Mouse (Mus musculus) c-Kit-positive CD71-positive TER-119-negative erythroid progenitor cells, embryonic 14.5 days (primary cell): ENCODE measurements at regions not wholly inside any gene's neighbourhood (a gene's known extent, or its start where the extent isn't known, plus 50 kb on each side); places are given as distances from the start of the nearest gene placed in this dataset.

Experiments
- DNase-seq: peaks from one replicate; pipeline ENCODE4 v3.0.0-alpha.2; 2013; ENCODE audit warnings: low read depth

- no peak for DNase-seq
Measured at GRCm38 (mm10) chr1:61318042-61318441, 320.6 kb upstream of the Pard3b start.

DNA sequence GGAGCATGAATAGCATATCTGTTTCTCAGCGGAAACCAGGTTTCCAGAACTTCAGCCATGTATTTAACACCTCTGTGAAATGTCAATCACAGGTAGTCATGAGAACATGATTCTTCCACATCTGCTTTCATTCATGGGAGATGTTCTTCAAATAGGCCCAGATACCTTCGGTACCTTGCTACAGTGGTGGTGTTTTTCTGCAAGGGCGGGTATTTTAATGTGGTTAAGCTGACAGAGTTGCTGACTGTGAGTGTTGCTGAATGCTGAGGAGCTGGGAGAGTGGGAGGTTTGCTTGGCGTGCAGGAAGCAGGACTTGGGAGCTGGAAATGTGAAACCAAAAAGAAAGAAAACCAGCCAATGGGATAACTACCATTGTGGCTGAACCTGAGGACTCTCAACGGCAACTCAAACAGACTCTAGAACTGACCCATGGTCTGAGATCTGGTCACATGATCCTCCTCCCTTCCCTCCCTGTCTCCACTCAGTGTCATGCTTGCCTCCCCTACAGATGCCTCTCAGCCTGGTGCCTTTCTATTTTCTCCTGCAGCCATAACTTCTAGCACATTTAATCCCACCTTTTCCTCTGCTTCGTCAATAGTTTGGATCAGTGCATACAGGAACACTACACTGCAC lies 317.0 kb upstream of the Pard3b start:
- DNase-seq: no peak

GRCm38 (mm10) chr1:61331456-61331855 lies 307.2 kb upstream of the Pard3b start:
- DNase-seq: no peak

DNA sequence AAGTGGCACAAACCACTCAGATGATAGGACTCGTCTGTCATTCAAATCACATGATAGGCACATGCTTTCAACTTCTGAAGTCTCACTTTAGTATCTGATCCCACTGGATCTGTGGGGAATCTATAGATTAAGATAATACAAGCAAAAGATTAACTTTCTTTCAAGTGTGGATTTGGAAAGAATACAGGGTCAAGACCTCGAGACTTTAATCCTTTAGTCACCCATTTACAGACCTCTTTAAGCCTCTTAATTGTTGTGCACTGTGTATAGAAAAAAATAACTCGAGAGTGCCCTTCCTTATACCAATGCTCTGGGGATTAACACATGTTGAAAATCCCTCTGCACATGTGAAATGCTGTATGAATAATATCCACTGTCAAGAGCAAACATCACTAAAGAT lies 306.7 kb upstream of the Pard3b start:
- DNase-seq: no peak

DNA sequence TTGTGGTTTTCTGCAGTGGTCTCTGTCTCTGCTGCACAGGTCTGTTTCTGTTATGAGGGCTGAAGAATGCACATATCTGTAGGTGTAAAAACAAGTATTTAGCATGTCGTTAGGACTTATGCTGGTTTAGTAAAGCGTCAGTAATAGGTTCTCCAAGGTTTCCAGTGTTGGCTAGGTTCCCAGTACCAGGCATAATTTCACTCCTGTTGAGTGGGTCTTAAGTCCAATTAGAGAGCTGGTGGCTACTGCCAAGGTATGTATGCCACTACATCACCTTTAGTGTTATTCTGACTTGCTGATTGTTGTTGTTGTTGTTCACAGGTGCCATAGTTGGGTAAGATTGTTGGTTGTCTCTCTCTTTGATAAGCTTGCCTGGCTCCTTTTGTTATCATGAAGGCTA lies 302.3 kb upstream of the Pard3b start:
- DNase-seq: no peak

DNA sequence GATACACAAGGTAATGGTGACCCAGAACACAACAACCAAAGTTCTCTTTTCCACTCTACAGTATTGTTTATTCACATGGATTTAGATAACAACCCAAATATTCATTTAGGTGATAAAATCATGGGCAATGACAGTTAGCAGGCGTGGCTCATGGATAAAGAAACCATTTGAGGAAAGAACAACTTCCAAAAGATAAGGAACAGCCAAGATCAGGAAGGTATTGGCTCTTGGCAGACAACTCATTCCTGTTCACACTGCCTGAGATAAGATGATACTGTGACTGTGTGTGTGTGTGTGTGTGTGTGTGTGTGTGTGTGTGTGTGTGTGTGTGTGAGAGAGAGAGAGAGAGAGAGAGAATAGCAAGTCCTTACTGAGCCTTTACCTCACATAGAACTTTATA lies 285.7 kb upstream of the Pard3b start:
- no peak for DNase-seq

GRCm38 (mm10) chr1:61353481-61353880 lies 285.1 kb upstream of the Pard3b start:
- DNase-seq: no peak

- no peak for DNase-seq
Measured at GRCm38 (mm10) chr1:61355241-61355640, 283.4 kb upstream of the Pard3b start.

DNA sequence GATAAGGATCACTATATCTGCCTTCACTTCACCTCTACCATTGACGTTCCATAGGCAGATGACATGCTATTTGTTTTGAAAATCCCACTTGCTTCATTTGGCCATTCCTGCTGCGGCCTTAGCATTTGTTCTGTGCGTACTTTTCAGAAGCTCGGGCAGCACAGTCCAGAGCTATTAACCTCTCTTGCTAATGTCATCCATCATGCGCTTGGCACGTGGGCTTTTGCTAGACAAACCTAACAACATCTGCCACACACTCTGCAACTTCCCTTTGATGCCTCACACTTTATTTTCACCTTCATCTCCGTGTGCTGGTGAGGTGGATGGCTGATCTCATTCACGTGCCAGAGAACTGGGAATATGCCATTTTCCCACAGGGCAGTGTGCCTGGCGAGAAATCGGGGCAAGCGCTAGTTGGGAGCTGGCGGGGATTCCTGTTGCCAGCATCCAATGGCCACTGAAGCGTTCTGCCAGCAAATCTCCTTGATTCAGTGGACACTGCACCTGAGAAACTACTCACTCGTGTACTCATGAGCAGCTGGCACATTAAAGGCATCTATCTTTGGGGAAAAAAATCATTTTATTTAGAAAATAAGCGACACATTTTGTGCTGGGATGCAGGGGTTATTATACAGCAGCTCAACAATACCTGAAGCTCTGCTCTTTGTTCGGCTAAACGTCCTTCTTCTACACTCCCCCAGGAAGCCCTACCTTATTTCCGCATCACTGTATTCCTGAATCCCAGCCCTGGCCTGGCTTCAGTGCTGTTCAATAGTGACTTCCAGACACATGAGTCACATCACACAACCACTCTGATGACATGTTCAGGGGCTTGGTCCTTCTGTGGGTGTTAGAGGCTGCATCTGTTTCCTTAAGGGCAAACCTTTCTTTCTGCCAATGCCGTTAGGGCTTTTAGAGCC lies 279.4 kb upstream of the Pard3b start:
- no peak for DNase-seq

DNA sequence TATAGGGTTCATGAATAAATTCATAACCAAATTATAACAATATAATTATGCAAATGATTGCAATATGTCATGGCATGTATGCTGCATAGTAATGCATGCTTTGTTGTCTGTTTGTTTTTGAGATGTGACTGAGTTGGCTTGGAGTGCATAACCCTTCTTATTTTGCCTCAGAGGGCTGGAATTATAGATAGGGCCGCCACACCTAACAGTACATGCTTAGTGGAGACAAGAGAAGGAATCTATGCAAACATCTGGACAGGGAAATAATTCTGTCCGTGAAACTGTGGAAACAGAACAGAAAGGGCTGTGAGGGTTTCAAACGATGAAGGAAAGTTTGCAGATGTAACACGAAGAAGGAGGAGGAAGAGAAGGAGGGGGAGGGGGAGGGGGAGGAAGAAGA lies 266.0 kb upstream of the Pard3b start:
- no peak for DNase-seq

DNA sequence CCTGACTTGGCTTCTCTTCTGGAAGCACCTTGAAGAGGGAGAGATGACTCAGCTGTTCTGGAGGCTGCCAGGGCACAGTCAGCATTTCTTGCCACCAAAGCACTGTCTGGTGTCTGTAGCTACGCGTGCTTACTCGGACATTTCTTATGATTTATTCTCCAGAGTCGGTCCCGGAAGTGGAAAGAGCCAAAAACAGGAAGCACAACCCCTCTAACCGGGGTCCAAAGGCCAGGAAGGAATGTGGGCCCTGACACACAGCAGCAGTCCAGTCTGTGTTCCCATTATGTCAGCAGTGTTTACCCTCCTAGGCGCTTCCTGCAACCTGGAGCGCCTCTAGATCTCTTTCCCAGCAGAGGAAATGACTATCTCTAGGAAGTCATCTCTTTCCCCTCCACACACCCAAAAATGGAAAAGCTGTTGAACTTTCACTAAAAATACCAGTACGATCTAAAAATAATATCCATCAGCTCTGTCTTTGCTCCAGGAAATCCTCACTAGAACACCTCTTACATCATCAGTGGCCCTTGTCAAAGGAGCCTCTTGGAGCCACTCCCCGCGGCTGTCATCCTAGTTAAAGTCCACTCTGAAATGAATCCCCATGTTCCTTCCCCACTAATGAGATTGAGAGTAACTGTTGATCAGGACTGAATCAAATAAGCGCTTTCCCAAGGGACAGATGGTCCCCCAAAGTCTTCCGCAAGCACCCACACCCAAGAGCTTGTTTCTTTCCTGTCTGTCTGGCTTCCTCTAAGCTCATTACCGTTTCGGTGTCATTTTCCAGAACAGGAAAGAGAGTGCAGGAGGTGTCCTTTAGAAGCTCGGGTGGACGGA lies 264.7 kb upstream of the Pard3b start:
- DNase-seq: no peak

GRCm38 (mm10) chr1:61376417-61376816 lies 262.2 kb upstream of the Pard3b start:
- no peak for DNase-seq

GRCm38 (mm10) chr1:61377070-61377469 lies 261.6 kb upstream of the Pard3b start:
- DNase-seq: peak; percentile 56

DNA sequence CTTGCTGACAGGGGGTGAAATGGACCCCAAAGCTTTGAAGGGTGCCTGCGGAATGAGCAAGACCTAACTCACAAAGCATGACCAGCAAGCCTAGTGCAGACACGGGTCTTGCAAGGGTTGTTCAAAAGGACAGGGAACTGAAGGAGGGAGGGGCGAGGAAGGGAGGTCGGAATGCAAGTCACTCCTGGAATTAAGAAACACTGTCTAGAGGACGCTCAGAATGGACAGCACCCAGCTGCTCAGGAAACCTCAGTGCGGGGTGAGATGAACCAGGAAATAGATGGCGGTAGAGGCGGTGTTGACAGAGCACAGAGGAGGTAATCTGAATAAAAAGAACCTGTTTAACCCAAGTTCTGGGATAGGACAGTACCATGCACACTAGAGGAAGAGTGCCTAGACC lies 260.4 kb upstream of the Pard3b start:
- DNase-seq: no peak

DNA sequence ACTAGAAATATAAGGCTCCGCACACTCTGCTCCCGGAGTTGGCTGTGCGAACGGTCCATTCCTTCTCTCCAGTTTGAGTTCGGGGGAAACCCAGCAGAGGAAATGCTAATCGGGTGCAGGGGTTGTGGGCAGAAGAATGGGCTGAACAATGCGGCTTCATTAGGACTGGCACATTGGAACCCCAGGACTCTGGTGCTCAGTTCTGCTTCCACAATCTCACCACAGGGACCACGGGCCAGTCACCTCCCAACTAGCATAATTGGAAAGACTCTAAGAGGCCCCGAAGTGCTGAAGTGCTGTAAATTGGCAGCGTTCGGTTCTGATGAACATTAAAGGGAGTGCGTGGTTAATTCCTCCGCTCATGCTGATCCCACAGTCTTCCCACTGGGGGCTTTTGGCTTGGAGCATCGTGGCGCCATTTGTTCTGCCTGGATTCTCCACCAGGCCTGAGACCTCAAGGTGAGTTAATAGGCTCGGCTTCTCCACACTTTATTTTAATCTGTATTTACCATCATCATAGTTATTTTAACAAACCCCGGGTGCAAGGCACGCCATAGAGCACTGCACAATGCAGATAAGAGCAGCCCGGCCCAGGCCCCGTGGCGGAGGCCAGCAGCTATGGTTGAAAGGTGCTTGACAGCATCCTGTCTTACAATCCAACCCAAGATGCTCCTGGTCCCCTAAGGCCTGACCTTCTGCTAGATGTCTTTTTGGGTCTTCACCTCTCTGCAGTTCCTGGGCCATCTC lies 258.7 kb upstream of the Pard3b start:
- no peak for DNase-seq

- DNase-seq: no peak
Measured at GRCm38 (mm10) chr1:61387587-61387986, 251.0 kb upstream of the Pard3b start.

DNA sequence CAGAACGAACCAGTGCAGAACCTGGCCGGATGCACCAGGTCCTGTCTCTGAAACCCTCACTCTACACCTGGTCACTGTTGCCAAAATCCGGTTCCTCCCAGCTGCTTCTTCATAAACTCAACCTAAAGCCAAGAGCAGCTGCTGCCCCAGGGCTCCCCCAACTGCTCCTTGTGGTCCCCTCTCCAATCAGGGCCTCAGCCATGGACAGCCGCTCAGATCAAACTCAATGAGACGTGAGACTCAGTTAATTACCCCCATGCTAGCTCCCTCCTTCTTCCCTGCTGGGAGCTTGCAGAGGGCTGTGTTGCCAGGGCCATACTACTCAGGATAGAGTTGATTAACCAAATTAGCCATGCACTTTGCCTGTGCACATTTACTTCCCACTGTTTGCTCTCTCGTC lies 240.8 kb upstream of the Pard3b start:
- DNase-seq: no peak

DNA sequence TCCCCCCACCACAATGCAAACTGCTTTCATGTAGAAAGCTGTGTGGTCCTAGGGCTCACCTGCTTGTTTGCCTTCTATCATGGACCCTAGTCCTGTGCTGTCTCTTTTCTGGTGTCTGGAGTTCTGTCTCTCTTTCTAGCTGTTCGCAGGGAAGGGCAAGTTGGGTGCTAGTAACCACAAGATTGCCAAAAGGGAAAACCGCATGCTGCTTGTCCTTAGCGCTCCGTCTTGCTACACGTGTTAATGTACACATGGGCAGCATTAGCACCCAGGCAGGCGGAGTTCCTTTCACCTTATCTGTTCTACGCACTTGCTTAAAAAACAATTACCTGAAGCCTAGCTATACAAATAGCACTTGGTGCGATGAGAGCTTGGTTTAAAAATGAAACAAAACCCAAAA lies 236.3 kb upstream of the Pard3b start:
- DNase-seq: no peak

DNA sequence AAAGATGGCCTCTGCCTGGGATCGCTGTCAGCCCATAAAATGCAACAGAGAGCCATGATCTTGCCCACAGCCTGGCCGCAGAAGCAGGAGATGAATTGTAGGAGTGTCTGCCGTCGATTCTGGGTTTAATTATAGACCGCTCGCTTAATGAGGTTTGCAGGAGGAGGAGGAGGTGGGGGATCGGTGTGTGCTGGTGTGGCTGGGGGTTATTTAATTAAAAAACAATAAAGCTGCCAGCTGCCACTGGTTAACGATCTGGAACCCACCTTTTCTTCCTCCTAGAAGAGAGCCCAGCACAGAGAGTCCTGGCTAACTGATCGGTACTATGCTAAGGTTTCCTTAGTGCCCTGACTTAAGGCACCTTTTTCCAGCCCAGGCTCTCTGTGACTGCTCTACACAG lies 231.4 kb upstream of the Pard3b start:
- no peak for DNase-seq

- DNase-seq: no peak
Measured at GRCm38 (mm10) chr1:61414772-61415171, 223.9 kb upstream of the Pard3b start.

GRCm38 (mm10) chr1:61415426-61416195 lies 223.0 kb upstream of the Pard3b start:
- no peak for DNase-seq
